Mouse (Mus musculus) retina, adult 2 months (tissue): ENCODE data around the gene Ebpl.
"Not testable (repeated sequence)": the region's sequence is repeated elsewhere in the genome, so short reads cannot be mapped to it uniquely, and the experiment has no call there.

Experiments
- DNase-seq: peaks from one replicate; pipeline ENCODE4 v3.0.0-alpha.2; 2012; ENCODE audit warnings: low read depth, low spot score

Gene Ebpl

DNA sequence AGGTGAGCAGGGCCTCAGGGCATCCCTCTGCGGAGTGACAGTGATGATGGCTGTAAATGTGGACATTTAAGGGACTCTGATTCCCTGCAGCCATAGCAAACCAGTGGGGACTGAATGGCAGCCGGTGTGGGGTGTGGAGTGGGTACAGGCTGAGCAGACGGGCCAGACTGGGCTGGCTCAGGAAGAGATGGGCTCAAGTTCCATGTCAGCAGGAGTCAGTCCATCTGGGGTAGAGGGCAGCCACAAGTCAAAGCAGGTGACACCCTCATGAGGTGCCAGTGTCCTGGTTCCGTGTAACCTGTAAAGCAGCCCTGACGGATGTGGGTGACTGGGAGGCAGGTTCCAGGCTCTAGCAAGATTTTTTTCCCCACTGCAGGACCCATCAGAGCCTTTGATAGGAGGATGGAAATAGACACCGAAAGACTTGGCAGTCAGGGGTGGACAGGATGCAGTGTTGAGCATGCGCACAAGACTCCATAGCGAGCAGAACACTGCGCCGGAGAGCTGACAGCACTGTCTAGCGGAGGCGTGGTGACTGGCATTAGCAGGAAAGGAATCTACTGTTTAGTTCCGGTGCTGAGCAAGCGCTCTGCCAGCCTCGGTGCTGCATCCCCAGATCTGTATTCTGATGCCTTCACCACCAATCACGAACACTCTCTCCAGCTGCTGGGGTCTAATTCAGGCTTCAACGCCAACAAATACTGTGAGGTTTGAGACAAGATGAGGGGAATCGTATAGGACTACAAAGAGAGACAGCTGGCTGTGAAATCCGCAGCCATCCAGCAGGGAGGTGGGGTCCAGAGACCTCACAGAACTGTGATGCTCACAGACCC is 32.4 kb downstream of the Ebpl start:
- DNase-seq: peak; percentile 37

DNA sequence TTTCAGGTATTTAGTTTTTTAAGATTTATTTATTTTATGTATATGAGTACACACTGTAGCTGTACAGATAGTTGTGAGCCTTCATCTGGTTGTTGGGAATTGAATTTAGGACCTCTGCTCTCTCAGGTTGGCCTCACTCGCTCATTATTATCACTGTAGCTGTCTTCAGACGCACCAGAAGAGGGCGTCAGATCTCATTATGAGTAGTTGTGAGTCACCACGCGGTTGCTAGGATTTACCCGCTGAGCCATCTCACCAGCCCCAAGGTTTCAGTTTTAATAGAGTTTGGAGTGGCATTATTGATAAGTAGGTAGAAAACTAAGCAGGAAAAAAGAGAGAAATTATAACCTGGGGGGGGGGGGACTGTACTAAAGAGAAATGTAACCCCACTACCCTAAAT is 33.2 kb downstream of the Ebpl start:
- DNase-seq: not testable (repeated sequence)

GRCm38 (mm10) chr14:61322740-61323139 is 37.5 kb downstream of the Ebpl start:
- DNase-seq: no peak

- no peak for DNase-seq
Observed at GRCm38 (mm10) chr14:61321200-61321599, 39.0 kb downstream of the Ebpl start.

- no peak for DNase-seq
Observed at GRCm38 (mm10) chr14:61320765-61321164, 39.5 kb downstream of the Ebpl start.

GRCm38 (mm10) chr14:61316861-61317260 is 43.4 kb downstream of the Ebpl start:
- peak; percentile 49 for DNase-seq

GRCm38 (mm10) chr14:61310963-61311362 is 49.3 kb downstream of the Ebpl start:
- DNase-seq: no peak

GRCm38 (mm10) chr14:61310036-61310772 is 50.0 kb downstream of the Ebpl start:
- no peak for DNase-seq

GRCm38 (mm10) chr14:61309593-61309992 is 50.6 kb downstream of the Ebpl start, which contains the start of gene Arl11:
Gene Arl11, plus strand, starts transcription at chr14:61309753.
- no peak for DNase-seq

DNA sequence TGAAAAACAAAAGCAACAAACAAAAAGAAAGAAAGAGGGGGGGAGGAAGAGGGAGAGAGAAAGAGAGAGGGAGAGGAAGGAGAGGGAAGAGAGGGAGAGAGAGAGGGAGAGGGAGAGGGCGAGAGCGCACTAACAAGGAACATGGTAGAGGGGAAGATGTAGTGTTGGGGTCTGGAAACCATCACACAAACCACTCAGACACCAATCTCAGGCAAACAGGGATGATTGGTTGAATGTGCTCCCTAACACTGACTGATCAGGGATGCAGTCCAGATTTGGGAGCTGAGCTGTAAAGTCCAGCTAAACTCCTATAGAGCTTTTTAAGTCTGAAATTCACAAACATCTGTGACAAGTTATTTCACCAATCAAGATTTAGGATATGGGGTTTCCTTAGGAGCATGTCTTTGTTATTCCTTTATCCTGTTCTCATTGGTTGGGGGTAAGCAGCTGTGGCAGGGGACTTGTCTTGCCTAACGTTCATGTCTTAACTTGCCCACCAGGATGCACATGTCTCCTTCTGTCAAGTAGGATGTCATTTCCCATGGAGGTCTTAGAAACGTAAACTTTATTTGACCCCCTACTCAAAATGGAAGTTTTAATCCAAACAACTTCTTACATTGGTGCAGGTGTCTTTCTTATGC is 56.1 kb downstream of the Ebpl start:
- no peak for DNase-seq

GRCm38 (mm10) chr14:61302428-61302827 is 57.8 kb downstream of the Ebpl start:
- no peak for DNase-seq

- DNase-seq: no peak
Observed at GRCm38 (mm10) chr14:61301323-61301722, 58.9 kb downstream of the Ebpl start.

DNA sequence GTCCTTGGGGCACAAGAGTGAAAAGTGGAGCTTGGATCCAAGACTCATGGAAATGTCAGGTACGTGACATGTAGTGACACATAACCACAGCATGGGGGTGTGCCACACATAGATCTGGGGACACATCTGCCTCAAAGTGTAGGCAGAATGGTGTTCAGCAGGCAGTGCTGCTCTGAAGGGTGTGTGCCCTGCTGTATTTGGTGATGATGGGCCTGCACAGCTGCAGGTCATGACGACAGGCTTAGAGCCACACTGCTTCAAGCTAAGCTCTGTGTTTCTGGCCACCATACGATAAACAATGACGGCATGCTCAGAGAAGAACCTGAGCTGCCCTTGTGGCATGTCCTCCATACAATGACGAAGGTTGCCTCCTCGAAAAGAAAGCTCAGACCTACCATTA is 60.4 kb downstream of the Ebpl start:
- no peak for DNase-seq

DNA sequence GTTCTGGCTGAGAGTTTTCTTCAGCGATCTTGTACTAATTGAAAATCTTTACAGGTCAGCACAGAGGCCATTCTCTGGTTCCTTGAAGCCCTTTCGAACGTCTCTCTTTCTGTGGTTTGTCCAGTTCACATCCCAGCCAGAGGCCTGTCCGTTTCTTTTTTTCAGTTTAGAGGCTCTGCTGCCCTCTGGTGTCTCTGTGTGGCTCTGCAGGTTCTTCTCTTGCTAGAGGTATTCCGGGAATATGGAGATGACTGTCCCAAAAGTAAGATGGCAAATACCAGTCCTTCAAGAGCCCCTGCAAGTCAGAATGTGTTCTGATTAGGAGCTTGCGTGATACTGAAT is 65.5 kb downstream of the Ebpl start:
- DNase-seq: peak; percentile 34

- DNase-seq: peak; percentile 48
Observed at GRCm38 (mm10) chr14:61293884-61294737, 66.1 kb downstream of the Ebpl start.

GRCm38 (mm10) chr14:61290664-61291063 is 69.6 kb downstream of the Ebpl start:
- no peak for DNase-seq

GRCm38 (mm10) chr14:61288606-61289286 is 71.5 kb downstream of the Ebpl start:
- no peak for DNase-seq
